Comparison of ENCODE assay signal across 9 mouse cellular contexts in genomic region chr7:24953966-24954365, GRCm38 (mm10). TPM values are rescaled to one million over a fixed set of nuclear protein-coding genes. Genes with fewer than 3 reads are reported as not detected.
A peak's percentile ranks its signal among the peaks of the same experiment; 100 is the strongest.
DNase-seq lines count a peak whose midpoint lies in the region; ATAC-seq and TF ChIP-seq lines count a peak whose summit lies in the region.
"Had no signal": no experiment of that assay in that cellular context is flagged by ENCODE, and none has a peak within 500 bp of the region (broad histone marks: within the 10 kb centered on the region; RNA-seq: fewer than 3 reads in every experiment).

No protein-coding gene starts in this region.

- peak overlapping the region; percentile 63; the same call in 1 of the 2 replicates for H3K9ac ChIP-seq in heart, embryonic 12.5 days
- peak overlapping the region; percentile 75 for H3K9ac ChIP-seq in ES-Bruce4 (ENCODE audit: low read depth, poor library complexity, severe bottlenecking)
- H3K9ac ChIP-seq in heart, postnatal 0 days (replicated peaks; ENCODE audit: low read depth, low read length) = no peak overlapping the region
- H3K9ac ChIP-seq in liver, embryonic 15.5 days = no peak overlapping the region

- 0 out of 2 replicates have a peak, but pooled peaks have one; percentile 39 for ATAC-seq in heart, embryonic 12.5 days (ENCODE audit: insufficient number of reproducible peaks, low FRiP score)
- ATAC-seq in heart, postnatal 0 days (ENCODE audit: insufficient read depth, low read depth) = no peak
- no peak for ATAC-seq in liver, embryonic 15.5 days (ENCODE audit: insufficient read depth)
- no peak for ATAC-seq in granulocyte monocyte progenitor cell, adult 5-6 weeks (replicated peaks; ENCODE audit: poor library complexity, severe bottlenecking)
- no peak for ATAC-seq in monocyte, adult 5-6 weeks (replicated peaks; ENCODE audit: insufficient number of reproducible peaks, low FRiP score, low TSS enrichment, poor library complexity, severe bottlenecking)

- no peak for TF ChIP-seq CTCF in ES-Bruce4 (IDR thresholded peaks at IDR 0.05; ENCODE audit: low read depth, low read length)
- no peak for TF ChIP-seq CTCF in heart, postnatal 0 days (IDR thresholded peaks at IDR 0.05; ENCODE audit: low read depth)

- peaks cover 3% of the 10 kb centered on the region for H3K9me3 ChIP-seq in heart, embryonic 12.5 days (replicated peaks)
- no peaks in the 10 kb centered on the region; the same call in 1 of the 2 replicates for H3K9me3 ChIP-seq in ES-Bruce4 (replicated peaks; ENCODE audit: control insufficient read depth, insufficient read depth, low read length, poor library complexity, severe bottlenecking)
- H3K9me3 ChIP-seq in heart, postnatal 0 days (replicated peaks; ENCODE audit: control insufficient read depth, low read length) = 0 out of 2 replicates have a peak, but pooled peaks cover 4% of the 10 kb centered on the region
- no peaks in the 10 kb centered on the region for H3K9me3 ChIP-seq in liver, embryonic 15.5 days (replicated peaks)

- H3K4me2 ChIP-seq in heart, embryonic 12.5 days = peak overlapping the region; percentile 79
- H3K4me2 ChIP-seq in heart, postnatal 0 days (ENCODE audit: low read depth, low read length) = peak overlapping the region; percentile 62
- peak overlapping the region; percentile 49 for H3K4me2 ChIP-seq in liver, embryonic 15.5 days

- peaks cover 15% of the 10 kb centered on the region for H3K4me1 ChIP-seq in heart, embryonic 12.5 days (replicated peaks)
- H3K4me1 ChIP-seq in ES-Bruce4 (ENCODE audit: control insufficient read depth, insufficient read depth, low read length) = no peaks in the 10 kb centered on the region
- H3K4me1 ChIP-seq in heart, postnatal 0 days (ENCODE audit: control insufficient read depth, insufficient read depth) = no peaks in the 10 kb centered on the region
- peaks cover 7% of the 10 kb centered on the region; the same call in 1 of the 2 replicates for H3K4me1 ChIP-seq in liver, embryonic 15.5 days (replicated peaks)

- no peak for TF ChIP-seq POLR2A in ES-Bruce4 (IDR thresholded peaks at IDR 0.05; ENCODE audit: insufficient read depth, low read length)

- peak overlapping the region; percentile 51 for H3K4me3 ChIP-seq in heart, embryonic 12.5 days
- peak overlapping the region; percentile 64 for H3K4me3 ChIP-seq in ES-Bruce4 (ENCODE audit: low read depth, low read length)
- peak overlapping the region; percentile 46 for H3K4me3 ChIP-seq in heart, postnatal 0 days (ENCODE audit: low read depth, low read length)
- peak overlapping the region; percentile 34 for H3K4me3 ChIP-seq in liver, embryonic 15.5 days (replicated peaks)

- no peaks in the 10 kb centered on the region for H3K36me3 ChIP-seq in heart, embryonic 12.5 days
- no peaks in the 10 kb centered on the region for H3K36me3 ChIP-seq in ES-Bruce4 (ENCODE audit: control insufficient read depth, insufficient read depth, low read length, poor library complexity, severe bottlenecking)
- no peaks in the 10 kb centered on the region for H3K36me3 ChIP-seq in heart, postnatal 0 days (replicated peaks; ENCODE audit: control insufficient read depth, insufficient read depth, low read length)
- H3K36me3 ChIP-seq in liver, embryonic 15.5 days (replicated peaks) = no peaks in the 10 kb centered on the region

- no peak overlapping the region for H3K27ac ChIP-seq in heart, embryonic 12.5 days (ENCODE audit: poor library complexity, severe bottlenecking)
- no peak overlapping the region for H3K27ac ChIP-seq in ES-Bruce4 (ENCODE audit: insufficient read depth, low read length)
- H3K27ac ChIP-seq in heart, postnatal 0 days (ENCODE audit: low read depth) = no peak overlapping the region
- no peak overlapping the region for H3K27ac ChIP-seq in liver, embryonic 15.5 days (replicated peaks)

- no peak for TF ChIP-seq EP300 in ES-Bruce4 (IDR thresholded peaks at IDR 0.05; ENCODE audit: insufficient read depth, low read depth, low read length)
- no peak for TF ChIP-seq EP300 in heart, postnatal 0 days (IDR thresholded peaks at IDR 0.05; ENCODE audit: low read depth)

- no peak for DNase-seq in heart, adult 9 months (ENCODE audit: low spot score in 2 of 2)
- no peak for DNase-seq in heart, postnatal 0 days (ENCODE audit: low spot score)
- DNase-seq in cerebellum, adult 8-10 months = no peak

- H3K27me3 ChIP-seq in heart, embryonic 12.5 days (replicated peaks) = peaks cover 85% of the 10 kb centered on the region
- H3K27me3 ChIP-seq in ES-Bruce4 (ENCODE audit: control insufficient read depth, insufficient read depth, low read length, poor library complexity, severe bottlenecking) = peaks cover 7% of the 10 kb centered on the region; the same call in 1 of the 2 replicates
- peaks cover 85% of the 10 kb centered on the region for H3K27me3 ChIP-seq in heart, postnatal 0 days (ENCODE audit: control insufficient read depth, insufficient read depth, low read length)
- peaks cover 85% of the 10 kb centered on the region for H3K27me3 ChIP-seq in liver, embryonic 15.5 days

- under 1% methylated on average over 23 of the region's 24 CpGs for WGBS in heart, embryonic 12.5 days
- WGBS in heart, postnatal 0 days = 2% methylated on average over 24 of the region's 24 CpGs
- WGBS in liver, embryonic 15.5 days (ENCODE audit: insufficient replicate concordance) = 1% methylated on average over 23 of the region's 24 CpGs

RNA-seq across cellular contexts. Expression of gene Gm4881, which starts 9.7 kb away (rescaled TPM):
- not detected in 2 replicates for polyA plus RNA-seq in heart, embryonic 12.5 days (2016; fragmentation: Nextera tagmentation; extraction: Ambion mirVana)
- polyA plus RNA-seq in ES-Bruce4 (2011; ENCODE audit: insufficient read depth, insufficient read length, low read depth, missing spikeins) = not detected in 2 replicates
- total RNA-seq in heart, postnatal 0 days (2014; rRNA removed; ENCODE audit: low replicate concordance) = not detected in 2 replicates
- not detected in 2 replicates for polyA plus RNA-seq in heart, postnatal 0 days (2015; fragmentation: Nextera tagmentation; extraction: Ambion mirVana)
- polyA plus RNA-seq in liver, embryonic 15.5 days (2015; fragmentation: Nextera tagmentation; extraction: Ambion mirVana) = not detected in 2 replicates
- total RNA-seq in granulocyte monocyte progenitor cell, adult 5-6 weeks (2014; fragmentation: Nextera tagmentation) = not detected in 2 replicates
- total RNA-seq in granulocyte monocyte progenitor cell, adult 5-6 weeks (2017) = not detected in 2 replicates
- total RNA-seq in monocyte, adult 5-6 weeks (2017) = not detected in 3 replicates
- total RNA-seq: gastrocnemius, adult 18-20 months had no signal

RNA-seq across cellular contexts. Expression of gene Rabac1, which starts 18.6 kb away (rescaled TPM):
- 153 and 170 TPM in 2 replicates for polyA plus RNA-seq in heart, embryonic 12.5 days (2016; fragmentation: Nextera tagmentation; extraction: Ambion mirVana)
- polyA plus RNA-seq in ES-Bruce4 (2011; ENCODE audit: insufficient read depth, insufficient read length, low read depth, missing spikeins) = 84.4 and 97.6 TPM in 2 replicates
- total RNA-seq in heart, postnatal 0 days (2014; rRNA removed; ENCODE audit: low replicate concordance) = 609 and 633 TPM in 2 replicates
- 357 and 362 TPM in 2 replicates for polyA plus RNA-seq in heart, postnatal 0 days (2015; fragmentation: Nextera tagmentation; extraction: Ambion mirVana)
- 59.4 and 69.5 TPM in 2 replicates for polyA plus RNA-seq in liver, embryonic 15.5 days (2015; fragmentation: Nextera tagmentation; extraction: Ambion mirVana)
- 112 and 164 TPM in 2 replicates for total RNA-seq in granulocyte monocyte progenitor cell, adult 5-6 weeks (2014; fragmentation: Nextera tagmentation)
- 118 and 121 TPM in 2 replicates for total RNA-seq in granulocyte monocyte progenitor cell, adult 5-6 weeks (2017)
- total RNA-seq in monocyte, adult 5-6 weeks (2017) = 82.7 to 149 TPM (median 92.1 TPM) in 3 replicates

RNA-seq across cellular contexts. Expression of gene Arhgef1, which starts 51.3 kb away (rescaled TPM):
- polyA plus RNA-seq in heart, embryonic 12.5 days (2016; fragmentation: Nextera tagmentation; extraction: Ambion mirVana) = 82.7 and 83.0 TPM in 2 replicates
- 90.5 and 108 TPM in 2 replicates for polyA plus RNA-seq in ES-Bruce4 (2011; ENCODE audit: insufficient read depth, insufficient read length, low read depth, missing spikeins)
- 16.0 and 28.2 TPM in 2 replicates for total RNA-seq in heart, postnatal 0 days (2014; rRNA removed; ENCODE audit: low replicate concordance)
- polyA plus RNA-seq in heart, postnatal 0 days (2015; fragmentation: Nextera tagmentation; extraction: Ambion mirVana) = 37.0 TPM in 2 replicates
- polyA plus RNA-seq in liver, embryonic 15.5 days (2015; fragmentation: Nextera tagmentation; extraction: Ambion mirVana) = 41.7 and 46.4 TPM in 2 replicates
- 81.5 and 141 TPM in 2 replicates for total RNA-seq in granulocyte monocyte progenitor cell, adult 5-6 weeks (2014; fragmentation: Nextera tagmentation)
- total RNA-seq in granulocyte monocyte progenitor cell, adult 5-6 weeks (2017) = 36.5 and 50.2 TPM in 2 replicates
- 214 to 370 TPM (median 269 TPM) in 3 replicates for total RNA-seq in monocyte, adult 5-6 weeks (2017)

RNA-seq across cellular contexts. Expression of gene Atp1a3, which starts 51.8 kb away (rescaled TPM):
- polyA plus RNA-seq in heart, embryonic 12.5 days (2016; fragmentation: Nextera tagmentation; extraction: Ambion mirVana) = 2.9 and 3.8 TPM in 2 replicates
- 7.0 and 9.4 TPM in 2 replicates for polyA plus RNA-seq in ES-Bruce4 (2011; ENCODE audit: insufficient read depth, insufficient read length, low read depth, missing spikeins)
- 0.04 TPM in 1 of 2 replicates, not detected in the other for total RNA-seq in heart, postnatal 0 days (2014; rRNA removed; ENCODE audit: low replicate concordance)
- 0.12 and 0.30 TPM in 2 replicates for polyA plus RNA-seq in heart, postnatal 0 days (2015; fragmentation: Nextera tagmentation; extraction: Ambion mirVana)
- 1.3 and 1.5 TPM in 2 replicates for polyA plus RNA-seq in liver, embryonic 15.5 days (2015; fragmentation: Nextera tagmentation; extraction: Ambion mirVana)
- total RNA-seq in granulocyte monocyte progenitor cell, adult 5-6 weeks (2014; fragmentation: Nextera tagmentation) = 34.6 and 53.7 TPM in 2 replicates
- 24.4 and 34.1 TPM in 2 replicates for total RNA-seq in granulocyte monocyte progenitor cell, adult 5-6 weeks (2017)
- 54.0 to 91.3 TPM (median 63.7 TPM) in 3 replicates for total RNA-seq in monocyte, adult 5-6 weeks (2017)

RNA-seq across cellular contexts. Expression of gene Cd79a, which starts 56.8 kb away (rescaled TPM):
- 0.15 TPM in 1 of 2 replicates, not detected in the other for polyA plus RNA-seq in heart, embryonic 12.5 days (2016; fragmentation: Nextera tagmentation; extraction: Ambion mirVana)
- polyA plus RNA-seq in ES-Bruce4 (2011; ENCODE audit: insufficient read depth, insufficient read length, low read depth, missing spikeins) = 2.8 and 2.9 TPM in 2 replicates
- total RNA-seq in heart, postnatal 0 days (2014; rRNA removed; ENCODE audit: low replicate concordance) = 2.8 TPM in 1 of 2 replicates, not detected in the other
- polyA plus RNA-seq in heart, postnatal 0 days (2015; fragmentation: Nextera tagmentation; extraction: Ambion mirVana) = 0.33 and 0.70 TPM in 2 replicates
- polyA plus RNA-seq in liver, embryonic 15.5 days (2015; fragmentation: Nextera tagmentation; extraction: Ambion mirVana) = 6.0 and 7.2 TPM in 2 replicates
- total RNA-seq in granulocyte monocyte progenitor cell, adult 5-6 weeks (2014; fragmentation: Nextera tagmentation) = not detected in 2 replicates
- total RNA-seq in granulocyte monocyte progenitor cell, adult 5-6 weeks (2017) = not detected in 2 replicates
- total RNA-seq in monocyte, adult 5-6 weeks (2017) = 26.8 to 46.7 TPM (median 35.0 TPM) in 3 replicates

Comparison
In these comparisons a context has a peak if more than half of its experiments do, and no peak if none do; other contexts are left out.
1. H3K9ac ChIP-seq: peak in heart, embryonic 12.5 days (single experiment) and ES-Bruce4 (single experiment); none in heart, postnatal 0 days (single experiment) and liver, embryonic 15.5 days (single experiment).
2. Peak in every context shown above with its lines, with median percentiles within 50 percentile points of each other: H3K4me2 ChIP-seq and H3K4me3 ChIP-seq.